Mouse (Mus musculus): Measurements from ENCODE around the gene Hdac10. TPM values are rescaled to one million over a fixed set of nuclear protein-coding genes. Genes with fewer than 3 reads are reported as not detected.

Gene Hdac10
- polyA plus RNA-seq, 1 experiment from 2014 or later, result 31.4 TPM

GRCm38 (mm10) chr15:89106073-89106472, 22.4 kb downstream of the Hdac10 start:
- WGBS, result 93% methylated on average over 13 of the region's 13 CpGs
- H3K36me3 ChIP-seq (replicated peaks), result peaks cover 76% of the 10 kb centered on the region

GRCm38 (mm10) chr15:89104425-89104824, 24.1 kb downstream of the Hdac10 start:
- Histone ChIP-seq H3K9ac (no peak overlapping the region), H3K4me3 (no peak overlapping the region), H3K27ac (no peak overlapping the region), H3K4me1 (no peaks in the 10 kb centered on the region), H3K9me3 (no peaks in the 10 kb centered on the region), H3K27me3 (replicated peaks) (no peaks in the 10 kb centered on the region), H3K4me2 (no peak overlapping the region), H3K36me3 (replicated peaks) (peaks cover 80% of the 10 kb centered on the region)
- WGBS, result 96% methylated on average over 8 of the region's 8 CpGs
- no peak for ATAC-seq (replicated peaks)

More at GRCm38 (mm10) chr15:89106073-89106472, 22.4 kb downstream of the Hdac10 start:
- no peak for ATAC-seq (replicated peaks)
- Histone ChIP-seq H3K27me3 (replicated peaks) (no peaks in the 10 kb centered on the region), H3K4me2 (no peak overlapping the region), H3K9ac (no peak overlapping the region), H3K9me3 (no peaks in the 10 kb centered on the region), H3K4me3 (no peak overlapping the region), H3K27ac (no peak overlapping the region), H3K4me1 (no peaks in the 10 kb centered on the region)

GRCm38 (mm10) chr15:89103921-89104320, 24.6 kb downstream of the Hdac10 start:
- no peak overlapping the region for H3K27ac ChIP-seq
- no peak overlapping the region for H3K9ac ChIP-seq
- peaks cover 80% of the 10 kb centered on the region for H3K36me3 ChIP-seq (replicated peaks)
- no peak overlapping the region for H3K4me3 ChIP-seq
- no peaks in the 10 kb centered on the region for H3K9me3 ChIP-seq
- no peak for ATAC-seq (replicated peaks)
- H3K27me3 ChIP-seq (replicated peaks), result no peaks in the 10 kb centered on the region
- H3K4me1 ChIP-seq, result no peaks in the 10 kb centered on the region
- no peak overlapping the region for H3K4me2 ChIP-seq
- 85% methylated on average over 10 of the region's 10 CpGs for WGBS

DNA sequence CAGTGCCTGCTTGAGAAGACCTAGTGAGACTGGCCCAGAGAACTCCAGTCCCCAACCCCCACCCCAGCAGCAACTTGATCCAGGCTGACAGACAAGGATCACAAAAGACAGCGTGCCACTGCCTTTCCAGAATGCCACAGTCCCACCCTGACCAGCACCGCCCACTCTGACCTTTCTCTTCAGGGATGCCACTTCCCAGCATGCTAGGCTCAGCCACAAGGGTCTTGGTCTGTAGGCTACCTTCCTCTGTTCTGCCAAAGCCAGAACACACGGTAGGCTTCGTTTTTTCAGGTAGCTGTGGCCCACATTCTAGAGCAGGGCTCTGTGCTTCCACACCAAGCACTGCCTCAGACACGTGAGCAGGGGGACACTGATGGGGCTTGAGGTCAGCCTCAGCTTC, 25.9 kb downstream of the Hdac10 start:
- Histone ChIP-seq H3K4me3 (no peak overlapping the region), H3K27me3 (replicated peaks) (no peaks in the 10 kb centered on the region), H3K9ac (no peak overlapping the region), H3K4me1 (no peaks in the 10 kb centered on the region), H3K9me3 (no peaks in the 10 kb centered on the region), H3K27ac (no peak overlapping the region), H3K4me2 (no peak overlapping the region), H3K36me3 (replicated peaks) (peaks cover 84% of the 10 kb centered on the region)
- WGBS, result 57% methylated on average over 5 of the region's 5 CpGs
- no peak for ATAC-seq (replicated peaks)

DNA sequence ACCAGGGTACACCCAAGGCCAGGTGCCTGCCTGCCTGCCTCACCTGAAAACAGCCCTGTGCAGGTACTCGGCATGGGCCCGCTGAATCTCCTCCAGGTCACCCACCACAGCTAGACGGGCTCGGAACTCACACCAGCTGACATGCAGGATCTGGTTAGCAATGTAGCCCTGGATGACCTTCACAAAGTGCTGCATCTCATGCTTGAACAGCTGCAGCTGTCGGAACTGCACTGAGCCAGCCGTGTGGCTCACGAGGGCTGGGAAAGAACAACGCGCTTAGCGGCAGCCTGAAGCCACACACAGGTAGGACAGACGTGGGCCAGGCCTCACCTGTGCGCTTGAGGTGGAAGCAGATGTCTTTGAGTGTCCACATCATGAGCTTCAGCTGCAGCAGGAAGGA, 27.7 kb downstream of the Hdac10 start:
- H3K27me3 ChIP-seq (replicated peaks), result no peaks in the 10 kb centered on the region
- ATAC-seq (replicated peaks), result no peak
- WGBS, result 94% methylated on average over 12 of the region's 12 CpGs
- no peak overlapping the region for H3K27ac ChIP-seq
- H3K4me1 ChIP-seq, result no peaks in the 10 kb centered on the region
- no peak overlapping the region for H3K4me2 ChIP-seq
- H3K36me3 ChIP-seq (replicated peaks), result peaks cover 89% of the 10 kb centered on the region
- H3K9me3 ChIP-seq, result no peaks in the 10 kb centered on the region
- no peak overlapping the region for H3K9ac ChIP-seq
- no peak overlapping the region for H3K4me3 ChIP-seq

GRCm38 (mm10) chr15:89098616-89099015, 29.9 kb downstream of the Hdac10 start:
- Histone ChIP-seq H3K9me3 (no peaks in the 10 kb centered on the region), H3K4me1 (no peaks in the 10 kb centered on the region), H3K9ac (no peak overlapping the region), H3K4me2 (no peak overlapping the region), H3K27me3 (replicated peaks) (no peaks in the 10 kb centered on the region), H3K36me3 (replicated peaks) (peaks cover 93% of the 10 kb centered on the region), H3K27ac (no peak overlapping the region), H3K4me3 (no peak overlapping the region)
- ATAC-seq (replicated peaks), result no peak
- 90% methylated on average over 7 of the region's 7 CpGs for WGBS

GRCm38 (mm10) chr15:89097450-89097849, 31.1 kb downstream of the Hdac10 start:
- 94% methylated on average over 5 of the region's 5 CpGs for WGBS
- H3K4me1 ChIP-seq, result no peaks in the 10 kb centered on the region
- no peak for ATAC-seq (replicated peaks)
- H3K27me3 ChIP-seq (replicated peaks), result no peaks in the 10 kb centered on the region
- no peaks in the 10 kb centered on the region for H3K9me3 ChIP-seq
- H3K4me2 ChIP-seq, result no peak overlapping the region
- H3K36me3 ChIP-seq (replicated peaks), result peaks cover 92% of the 10 kb centered on the region
- no peak overlapping the region for H3K9ac ChIP-seq
- H3K27ac ChIP-seq, result no peak overlapping the region
- H3K4me3 ChIP-seq, result no peak overlapping the region

DNA sequence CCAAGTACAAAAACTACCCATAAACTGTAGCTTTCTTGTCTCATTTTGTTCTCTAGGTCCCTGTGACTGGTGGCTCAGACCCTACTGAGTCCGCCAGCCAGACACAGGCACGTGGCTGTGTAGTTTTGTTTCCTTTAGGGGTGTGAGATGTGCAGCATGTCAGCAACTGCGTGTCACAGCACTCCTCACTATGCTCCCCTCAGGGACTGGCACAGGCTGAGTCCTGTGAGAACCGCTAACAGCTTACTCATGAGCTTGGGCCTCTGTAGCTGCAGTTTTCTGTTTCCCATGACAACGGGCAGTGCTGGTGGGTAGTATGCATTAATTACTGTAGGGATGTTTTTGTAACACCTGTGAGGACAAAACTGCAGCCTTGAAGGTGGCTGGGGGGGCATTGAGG, 36.3 kb downstream of the Hdac10 start:
- Histone ChIP-seq H3K27me3 (replicated peaks) (no peaks in the 10 kb centered on the region), H3K9me3 (no peaks in the 10 kb centered on the region), H3K4me2 (no peak overlapping the region), H3K9ac (no peak overlapping the region), H3K4me1 (peaks cover 22% of the 10 kb centered on the region), H3K27ac (no peak overlapping the region), H3K36me3 (replicated peaks) (peaks cover 42% of the 10 kb centered on the region), H3K4me3 (no peak overlapping the region)
- WGBS, result 77% methylated on average over 5 of the region's 5 CpGs
- ATAC-seq (replicated peaks), result no peak

DNA sequence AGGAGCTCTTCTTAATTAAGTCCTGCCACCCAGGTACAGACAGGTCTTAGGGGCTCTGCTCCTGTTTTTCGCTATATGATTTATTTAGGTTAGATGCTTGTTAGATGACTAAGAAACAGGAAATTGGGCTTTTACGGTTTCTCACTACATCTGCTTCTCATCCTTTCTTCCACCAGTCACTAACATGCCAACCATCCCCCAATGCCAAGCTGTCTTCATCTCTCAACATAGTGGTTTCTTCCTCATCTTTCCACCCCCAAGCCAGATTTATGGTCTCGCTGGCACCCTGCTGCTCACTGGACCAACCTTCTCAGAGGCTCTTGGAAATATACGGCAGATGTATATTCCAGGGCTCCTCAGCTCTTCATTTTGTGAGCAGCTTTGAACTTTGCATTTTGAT, 37.8 kb downstream of the Hdac10 start:
- Histone ChIP-seq H3K27ac (no peak overlapping the region), H3K4me1 (peaks cover 22% of the 10 kb centered on the region), H3K4me3 (no peak overlapping the region), H3K36me3 (replicated peaks) (peaks cover 40% of the 10 kb centered on the region), H3K9ac (no peak overlapping the region), H3K4me2 (peak overlapping the region; percentile 80; the same call in 1 of the 2 replicates), H3K27me3 (replicated peaks) (no peaks in the 10 kb centered on the region), H3K9me3 (no peaks in the 10 kb centered on the region)
- no peak for ATAC-seq (replicated peaks)
- WGBS, result 90% methylated on average over 4 of the region's 4 CpGs

- Histone ChIP-seq H3K4me3 (peak overlapping the region; percentile 97), H3K27me3 (replicated peaks) (no peaks in the 10 kb centered on the region), H3K4me1 (peaks cover 22% of the 10 kb centered on the region), H3K27ac (peak overlapping the region; percentile 87), H3K9me3 (no peaks in the 10 kb centered on the region), H3K36me3 (replicated peaks) (peaks cover 39% of the 10 kb centered on the region), H3K9ac (peak overlapping the region; percentile 96), H3K4me2 (peak overlapping the region; percentile 80)
- ATAC-seq (replicated peaks), result peak; percentile 62
- WGBS, result 3% methylated on average over 64 of the region's 68 CpGs
These were observed 39.0 kb downstream of the Hdac10 start for GRCm38 (mm10) chr15:89089248-89090051.

DNA sequence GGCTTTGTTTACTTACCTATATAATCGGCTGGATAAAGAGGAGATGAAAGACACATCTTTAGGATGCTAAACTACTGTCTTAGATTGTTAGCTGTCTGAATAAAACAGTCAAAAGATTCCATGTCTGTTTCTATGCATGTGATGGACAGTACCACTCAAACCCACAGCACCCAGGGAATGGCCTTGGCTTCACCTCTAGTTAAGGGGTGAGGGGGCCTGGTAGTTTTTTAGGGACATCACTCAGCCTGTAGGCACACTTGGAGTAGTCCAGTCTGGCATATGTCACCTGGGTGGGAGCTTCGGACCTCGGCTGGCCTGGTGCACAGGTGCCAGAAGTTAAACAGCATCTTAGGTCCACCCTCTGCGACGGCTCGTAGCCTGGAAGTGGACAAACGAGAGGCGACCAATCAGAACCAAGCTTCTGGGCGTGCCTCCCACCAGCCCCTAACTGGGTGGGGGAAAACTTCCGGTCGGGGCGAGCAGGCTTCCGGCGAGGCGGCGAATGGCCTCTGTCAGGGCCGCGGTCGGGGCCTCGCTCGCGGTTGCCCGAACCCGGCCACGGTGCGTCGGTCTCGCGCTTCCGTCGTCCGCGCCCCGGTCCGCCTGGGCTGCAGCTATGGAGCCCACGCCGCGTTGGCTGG, 39.8 kb downstream of the Hdac10 start, which contains the start of gene Selenoo:
Gene Selenoo, plus strand, starts transcription at position 478 of the 641 bp plus-strand sequence.
- Histone ChIP-seq H3K4me3 (peak within 1 kb of the TSS; percentile 97), H3K27ac (peak within 1 kb of the TSS; percentile 87), H3K9me3 (no peaks in the 10 kb centered on the region), H3K9ac (peak within 1 kb of the TSS; percentile 96), H3K27me3 (replicated peaks) (no peaks in the 10 kb centered on the region), H3K4me2 (peak within 1 kb of the TSS; percentile 80), H3K4me1 (peaks cover 22% of the 10 kb centered on the region), H3K36me3 (replicated peaks) (peaks cover 34% of the 10 kb centered on the region)
- 2% methylated on average over 37 of the region's 38 CpGs for WGBS
- peak; percentile 93 for ATAC-seq (replicated peaks)

DNA sequence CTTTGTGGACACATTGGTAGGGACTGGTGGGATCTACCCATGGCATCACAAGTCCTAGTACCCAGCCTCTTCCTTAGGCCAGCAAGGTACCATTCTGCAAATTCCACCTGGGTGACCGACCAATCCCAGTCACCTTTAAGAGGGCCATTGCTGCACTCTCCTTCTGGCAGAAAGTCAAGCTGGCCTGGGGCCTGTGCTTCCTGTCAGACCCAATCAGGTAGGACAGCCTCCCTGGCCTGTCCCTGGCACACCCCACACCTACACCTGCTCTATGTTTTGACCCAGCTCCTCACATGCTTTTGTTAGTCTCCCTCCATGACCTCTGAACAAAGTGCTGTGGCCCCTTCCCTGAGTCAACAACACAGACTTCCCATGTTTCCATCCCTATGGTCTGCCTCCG, 43.7 kb downstream of the Hdac10 start:
- Histone ChIP-seq H3K9ac (no peak overlapping the region), H3K4me1 (peaks cover 12% of the 10 kb centered on the region), H3K27ac (no peak overlapping the region), H3K9me3 (no peaks in the 10 kb centered on the region), H3K4me2 (no peak overlapping the region), H3K4me3 (no peak overlapping the region), H3K27me3 (replicated peaks) (no peaks in the 10 kb centered on the region), H3K36me3 (replicated peaks) (peaks cover 36% of the 10 kb centered on the region)
- 94% methylated on average over 2 of the region's 2 CpGs for WGBS
- no peak for ATAC-seq (replicated peaks)
